Mouse (Mus musculus) lung, postnatal 10 days (tissue): ENCODE data around the gene Trap1.
A peak's percentile ranks its signal among the peaks of the same experiment; 100 is the strongest.
"Not testable (repeated sequence)": the region's sequence is repeated elsewhere in the genome, so short reads cannot be mapped to it uniquely, and the experiment has no call there.

Experiments used
- DNase-seq: peaks from one replicate; pipeline ENCODE4 v3.0.0; 2021

Trap1 gene

GRCm38 (mm10) chr16:4035575-4035974, 42.1 kb downstream of the Trap1 start:
- no peak for DNase-seq

- no peak for DNase-seq
Observed at GRCm38 (mm10) chr16:4034476-4034875, 43.2 kb downstream of the Trap1 start.

- no peak for DNase-seq
Observed at GRCm38 (mm10) chr16:4033971-4034370, 43.7 kb downstream of the Trap1 start.

GRCm38 (mm10) chr16:4032341-4032748, 45.3 kb downstream of the Trap1 start:
- DNase-seq: no peak

DNA sequence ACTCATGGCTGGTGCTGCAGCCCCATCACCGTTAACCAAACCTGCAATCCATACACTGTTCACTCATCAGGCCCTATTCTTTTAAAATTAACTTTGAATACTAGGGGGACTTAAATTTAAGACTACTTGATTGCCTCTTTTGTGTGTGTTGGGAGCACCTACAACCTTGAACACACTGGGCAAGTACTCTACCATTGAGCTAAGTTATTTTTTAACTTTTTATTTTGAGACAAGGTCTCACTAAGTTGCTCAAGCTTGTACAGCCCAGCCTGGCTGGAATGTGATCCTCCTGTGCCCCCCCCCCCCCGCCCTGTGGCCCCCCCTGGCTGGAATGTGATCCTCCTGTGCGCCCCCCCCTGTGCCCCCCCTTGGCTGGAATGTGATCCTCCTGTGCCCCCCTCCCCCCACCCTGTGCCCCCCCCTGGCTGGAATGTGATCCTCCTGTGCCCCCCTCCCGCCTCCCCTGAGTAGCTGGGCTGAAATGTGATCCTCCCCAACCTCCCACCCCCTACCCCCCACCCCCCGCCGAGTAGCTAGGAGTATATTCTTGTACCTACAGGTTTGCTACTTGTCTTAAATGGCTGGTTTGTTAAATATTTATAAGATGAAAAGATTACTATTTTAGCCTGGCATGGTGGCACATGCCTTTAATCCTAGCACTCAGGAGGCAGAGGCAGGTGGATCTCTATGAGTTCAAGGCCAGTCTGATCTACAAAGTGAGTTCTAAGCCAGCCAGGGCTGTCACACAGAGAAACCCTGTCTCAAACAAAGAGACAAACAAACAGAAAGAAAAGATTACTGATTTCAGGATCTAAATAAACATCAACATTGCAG, 46.0 kb downstream of the Trap1 start:
- DNase-seq: no peak

DNA sequence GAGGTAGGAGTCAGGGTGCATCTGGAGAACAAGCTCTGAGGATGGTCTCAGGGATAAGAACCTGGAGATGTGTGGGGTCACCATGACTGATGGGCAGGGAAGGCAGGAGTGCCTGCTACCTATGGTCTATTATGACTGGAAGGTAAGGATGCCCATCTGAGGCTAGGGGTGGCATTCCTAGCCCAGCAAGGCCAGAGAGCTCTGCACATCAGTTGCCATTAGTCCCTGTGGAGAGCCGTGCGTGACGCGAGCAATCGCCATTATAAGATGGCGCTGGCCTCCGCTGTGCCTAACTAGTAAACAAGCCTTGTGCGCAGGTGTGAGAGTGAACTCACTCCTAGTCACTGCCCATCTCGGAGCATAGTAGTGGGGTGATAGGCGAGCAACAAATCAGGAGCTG, 47.1 kb downstream of the Trap1 start:
- no peak for DNase-seq

DNA sequence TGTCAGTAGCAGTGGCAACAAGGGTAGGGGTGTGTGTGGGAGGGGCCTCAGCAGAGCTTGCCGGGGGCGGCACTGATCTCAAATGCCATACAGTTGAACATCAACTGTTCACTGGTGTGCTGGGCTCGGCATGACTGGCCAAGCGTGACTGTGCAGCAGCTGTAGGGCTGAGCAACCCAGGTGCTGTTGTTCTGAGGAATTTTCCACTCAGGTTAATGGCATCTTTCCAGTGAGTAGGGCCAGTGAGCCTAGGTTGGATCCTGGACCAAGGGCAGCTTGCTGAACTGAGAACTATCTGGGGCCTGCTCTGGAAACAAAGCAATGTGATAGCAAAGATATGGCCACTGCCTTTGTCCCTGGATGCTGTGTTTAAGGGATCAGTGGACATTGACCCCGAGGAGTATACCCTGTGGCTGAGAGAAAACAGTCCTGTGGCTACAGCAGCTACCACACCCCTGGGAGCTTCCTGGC, 48.2 kb downstream of the Trap1 start:
- DNase-seq: no peak

DNA sequence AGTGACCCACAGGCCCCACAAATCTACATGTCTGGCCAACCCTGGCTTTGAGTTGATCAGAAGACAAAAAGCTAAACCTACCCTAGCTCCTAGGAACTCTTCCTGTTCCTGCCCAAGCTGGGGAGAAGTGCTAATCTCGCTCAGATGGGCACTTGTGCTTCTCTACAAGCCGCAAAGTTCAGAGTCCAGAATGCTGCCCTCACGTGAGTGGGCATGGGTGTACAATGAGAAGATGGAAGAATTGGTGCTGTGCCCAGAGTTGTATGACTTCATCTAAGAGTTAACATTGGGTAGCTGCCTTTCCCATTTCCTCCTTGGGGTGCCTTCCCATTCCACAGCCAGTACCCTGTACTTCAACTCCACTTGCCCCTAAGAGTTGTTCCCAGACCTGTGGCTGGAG, 50.4 kb downstream of the Trap1 start:
- DNase-seq: no peak

DNA sequence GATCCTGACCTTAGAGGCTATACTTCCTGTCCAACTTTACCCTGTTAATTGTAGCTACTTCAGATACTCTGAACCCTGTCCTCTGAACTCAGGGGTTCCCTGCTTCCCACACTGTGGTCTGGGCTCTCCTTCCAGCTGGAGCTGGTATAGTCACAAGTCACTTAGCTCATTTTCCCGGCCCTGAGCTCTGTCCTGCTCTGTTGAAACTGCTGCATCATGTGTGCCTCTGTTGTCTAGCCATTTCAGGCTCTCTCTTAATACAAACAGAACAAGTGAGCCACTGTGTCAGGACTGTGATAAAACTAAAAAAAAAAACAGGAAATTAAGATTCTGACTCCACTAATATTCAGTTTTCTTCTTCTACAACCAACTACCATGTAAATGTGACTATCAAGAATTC, 51.0 kb downstream of the Trap1 start:
- DNase-seq: no peak

- DNase-seq: no peak
Observed at GRCm38 (mm10) chr16:4022719-4023118, 54.9 kb downstream of the Trap1 start.

- no peak for DNase-seq
Observed at GRCm38 (mm10) chr16:4021241-4021640, 56.4 kb downstream of the Trap1 start.

DNA sequence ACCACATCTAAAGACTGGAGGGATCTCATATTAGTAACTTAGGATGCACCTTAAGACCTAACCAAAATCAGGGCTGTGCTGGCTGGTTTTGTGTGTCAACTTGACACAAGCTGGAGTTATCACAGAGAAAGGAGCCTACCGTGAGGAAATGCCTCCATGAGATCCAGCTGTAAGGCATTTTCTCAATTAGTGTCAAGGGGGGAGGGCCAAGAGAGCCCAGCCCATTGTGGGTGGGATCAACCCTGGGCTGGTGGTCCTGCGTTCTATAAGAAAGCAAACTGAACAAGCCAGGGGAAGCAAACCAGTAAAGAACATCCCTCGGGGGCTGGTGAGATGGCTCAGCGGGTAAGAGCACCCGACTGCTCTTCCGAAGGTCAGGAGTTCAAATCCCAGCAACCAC, 60.2 kb downstream of the Trap1 start:
- not testable (repeated sequence) for DNase-seq

DNA sequence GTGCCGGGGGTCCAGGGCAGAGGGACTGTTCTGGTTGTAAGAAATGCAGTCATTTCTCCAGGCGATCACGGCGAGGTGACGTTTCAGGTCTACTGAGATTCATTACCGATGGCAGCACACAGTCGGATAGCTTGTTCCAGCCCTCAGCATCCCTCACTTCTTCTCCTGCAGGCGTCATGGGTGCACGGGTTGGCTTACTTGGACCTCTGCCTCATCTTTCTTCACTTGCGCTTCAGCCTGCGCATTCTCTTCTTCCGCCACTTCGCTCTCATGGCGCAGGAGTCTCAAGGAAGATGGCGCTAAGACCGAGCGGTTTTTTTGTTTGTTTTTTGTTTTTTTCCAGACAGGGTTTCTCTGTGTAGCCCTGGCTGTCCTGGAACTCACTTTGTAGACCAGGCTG, 60.8 kb downstream of the Trap1 start:
- not testable (repeated sequence) for DNase-seq

GRCm38 (mm10) chr16:4014040-4014668, 63.5 kb downstream of the Trap1 start:
- DNase-seq: no peak

DNA sequence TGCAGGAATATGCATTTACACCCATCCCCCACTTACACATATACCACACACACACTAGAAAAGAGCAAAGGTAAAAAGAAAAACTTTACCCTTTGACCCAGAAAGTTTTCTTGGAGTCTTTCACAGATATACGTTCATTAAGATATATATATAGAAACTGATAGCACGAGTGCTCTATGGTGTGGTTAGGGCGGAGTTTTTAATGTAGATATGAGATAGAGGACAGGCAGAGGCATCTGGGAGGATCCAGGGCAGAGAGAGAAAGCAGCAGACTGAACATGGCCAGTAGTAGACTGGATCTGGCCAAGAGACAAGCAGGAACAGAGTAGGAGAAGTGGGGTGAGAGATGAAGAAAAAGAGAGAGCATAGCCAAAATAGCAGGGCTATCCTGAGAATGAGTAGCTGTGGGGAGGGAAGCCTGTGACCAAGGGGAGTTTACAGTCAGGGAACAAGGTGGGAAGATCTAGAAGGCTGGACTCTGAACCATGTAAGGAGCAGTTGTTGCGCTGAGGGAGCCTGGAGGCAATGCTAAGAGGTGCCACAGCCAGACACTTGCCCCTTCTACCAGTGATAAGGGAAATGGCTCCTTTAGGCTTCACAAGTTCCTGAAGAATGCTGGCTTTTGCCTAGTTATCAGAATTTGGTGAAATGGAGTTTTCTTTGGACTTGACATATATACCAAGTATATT, 64.6 kb downstream of the Trap1 start:
- DNase-seq: no peak

- peak; percentile 96 for DNase-seq
Observed at GRCm38 (mm10) chr16:4003489-4004398, 73.9 kb downstream of the Trap1 start, which contains the start of gene Slx4. Gene Slx4, minus strand, starts transcription at chr16:4003770.
